Mouse (Mus musculus): ENCODE results near the gene Il11ra1. TPM values are rescaled to one million over a fixed set of nuclear protein-coding genes. Genes with fewer than 3 reads are reported as not detected.

Gene Il11ra1
- polyA plus RNA-seq, 1 experiment, result 24.8 TPM

DNA sequence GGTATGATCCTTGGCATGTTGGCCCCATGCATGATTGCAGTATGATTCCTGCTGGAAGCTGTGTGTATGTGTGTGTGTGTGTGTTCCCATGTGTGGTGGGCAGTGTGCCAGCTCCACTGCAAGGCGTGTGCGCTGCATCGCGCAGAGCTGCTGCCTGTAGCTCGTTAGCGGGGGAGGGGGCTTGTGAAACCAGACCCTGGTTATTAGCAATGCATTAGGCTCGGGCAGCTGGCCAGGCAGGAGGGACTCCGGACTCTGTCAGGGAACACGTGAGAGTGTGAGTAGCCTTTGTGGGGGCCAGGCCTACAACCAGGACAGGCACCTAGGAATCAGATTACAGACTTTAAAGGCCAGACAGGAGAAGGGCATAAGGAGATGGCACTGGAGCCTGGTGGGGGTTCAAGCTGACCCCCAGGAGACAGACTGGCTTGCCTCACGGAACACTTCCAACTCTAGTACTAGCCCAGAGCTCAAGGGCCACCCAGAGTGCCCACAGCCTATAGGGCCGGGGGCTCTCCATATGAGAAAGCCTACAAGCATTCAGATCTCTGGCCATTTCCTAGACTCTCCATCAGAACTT lies 38.8 kb upstream of the Il11ra1 start:
- TF ChIP-seq CTCF (IDR thresholded peaks at IDR 0.05; ENCODE audit: extremely low read depth, insufficient read length, insufficient replicate concordance, low read depth, low read length), result no peak
- TF ChIP-seq POLR2A (IDR thresholded peaks at IDR 0.05; ENCODE audit: low read depth, low read length), result no peak
- 51% methylated on average over 11 of the region's 11 CpGs for WGBS
- no peak overlapping the region for H3K4me3 ChIP-seq (ENCODE audit: low read depth, low read length)
- peaks cover 7% of the 10 kb centered on the region; the same call in 1 of the 2 replicates for H3K4me1 ChIP-seq (ENCODE audit: control insufficient read depth, insufficient read depth, insufficient read length, low read length)
- H3K36me3 ChIP-seq (ENCODE audit: control insufficient read depth, insufficient read depth, low read length), result no peaks in the 10 kb centered on the region
- H3K27me3 ChIP-seq (ENCODE audit: control insufficient read depth, insufficient read depth, low read length), result no peaks in the 10 kb centered on the region
- no peak overlapping the region for H3K27ac ChIP-seq (ENCODE audit: insufficient read depth, low read depth, low read length)

DNA sequence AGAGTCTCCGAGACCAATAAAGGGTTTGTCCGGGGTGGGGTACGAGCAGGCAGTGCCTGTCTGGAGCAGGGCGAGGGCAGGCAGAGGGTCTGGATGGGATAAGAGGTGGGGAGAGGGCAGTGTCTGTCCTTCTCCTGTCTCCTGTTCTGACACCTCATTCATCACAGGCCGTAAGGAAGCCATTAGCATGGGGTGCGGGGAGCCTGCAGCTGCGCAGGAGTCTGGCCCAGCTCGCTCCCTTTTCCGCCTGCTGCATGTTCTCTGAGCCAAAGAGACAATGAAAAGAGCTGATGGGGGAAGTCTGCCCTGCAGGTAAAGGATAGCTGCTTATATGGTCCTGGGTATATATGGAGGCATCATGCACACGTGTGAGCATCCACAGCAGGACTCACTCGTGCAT lies 37.1 kb upstream of the Il11ra1 start:
- no peak for TF ChIP-seq CTCF (IDR thresholded peaks at IDR 0.05; ENCODE audit: extremely low read depth, insufficient read length, insufficient replicate concordance, low read depth, low read length)
- no peak for TF ChIP-seq POLR2A (IDR thresholded peaks at IDR 0.05; ENCODE audit: low read depth, low read length)
- Histone ChIP-seq H3K27me3 (ENCODE audit: control insufficient read depth, insufficient read depth, low read length) (no peaks in the 10 kb centered on the region), H3K4me3 (ENCODE audit: low read depth, low read length) (no peak overlapping the region), H3K36me3 (ENCODE audit: control insufficient read depth, insufficient read depth, low read length) (no peaks in the 10 kb centered on the region), H3K27ac (ENCODE audit: insufficient read depth, low read depth, low read length) (no peak overlapping the region), H3K4me1 (ENCODE audit: control insufficient read depth, insufficient read depth, insufficient read length, low read length) (peaks cover 7% of the 10 kb centered on the region; the same call in 1 of the 2 replicates)
- 79% methylated on average over 11 of the region's 11 CpGs for WGBS

DNA sequence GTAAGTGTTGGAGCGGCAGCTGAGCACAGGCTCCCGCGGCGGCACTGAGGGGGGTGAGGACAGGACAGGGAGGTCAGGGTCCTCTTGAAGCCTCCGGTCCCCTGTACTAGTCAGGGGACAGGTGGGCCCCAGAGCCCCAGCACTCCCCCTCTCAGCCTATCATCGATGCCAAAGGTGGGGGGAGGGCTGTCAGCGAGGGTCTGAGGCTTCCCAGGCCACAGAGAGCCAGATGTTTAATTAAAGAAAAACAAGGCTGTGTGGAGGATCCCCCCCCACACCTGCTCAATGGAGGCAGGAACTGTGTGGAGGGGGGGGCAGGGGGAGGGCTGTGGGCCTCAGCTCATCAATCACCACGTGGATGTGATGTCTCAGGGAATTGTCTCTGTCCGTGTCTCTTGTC lies 36.2 kb upstream of the Il11ra1 start:
- TF ChIP-seq CTCF (IDR thresholded peaks at IDR 0.05; ENCODE audit: extremely low read depth, insufficient read length, insufficient replicate concordance, low read depth, low read length), result no peak
- no peak for TF ChIP-seq POLR2A (IDR thresholded peaks at IDR 0.05; ENCODE audit: low read depth, low read length)

DNA sequence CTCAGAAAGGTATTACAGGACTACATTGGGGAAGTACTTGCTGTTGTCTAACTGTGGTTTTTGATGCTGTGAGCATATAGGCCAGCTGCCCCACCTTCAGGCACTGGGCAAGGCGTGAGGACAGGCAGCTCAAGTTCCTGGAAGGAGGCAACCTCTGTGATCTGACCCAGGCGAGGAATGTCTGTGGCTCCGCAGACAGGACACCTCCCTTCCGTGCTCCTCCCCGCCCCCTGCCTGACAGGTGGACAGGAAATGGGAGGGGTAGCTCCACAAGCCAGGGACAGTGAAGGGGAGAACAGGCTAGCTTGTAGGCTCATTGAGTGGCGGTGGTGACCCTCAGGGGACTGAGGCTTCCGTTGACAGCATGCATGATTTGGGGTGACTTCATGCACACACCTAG lies 35.3 kb upstream of the Il11ra1 start:
- WGBS, result 11% methylated on average over 7 of the region's 7 CpGs
- Histone ChIP-seq H3K4me1 (ENCODE audit: control insufficient read depth, insufficient read depth, insufficient read length, low read length) (no peaks in the 10 kb centered on the region; the same call in 1 of the 2 replicates), H3K27ac (ENCODE audit: insufficient read depth, low read depth, low read length) (no peak overlapping the region), H3K27me3 (ENCODE audit: control insufficient read depth, insufficient read depth, low read length) (no peaks in the 10 kb centered on the region), H3K36me3 (ENCODE audit: control insufficient read depth, insufficient read depth, low read length) (no peaks in the 10 kb centered on the region), H3K4me3 (ENCODE audit: low read depth, low read length) (no peak overlapping the region)
- TF ChIP-seq POLR2A (IDR thresholded peaks at IDR 0.05; ENCODE audit: low read depth, low read length), result no peak
- TF ChIP-seq CTCF (IDR thresholded peaks at IDR 0.05; ENCODE audit: extremely low read depth, insufficient read length, insufficient replicate concordance, low read depth, low read length), result no peak

More for the DNA sequence above, 36.2 kb upstream of the Il11ra1 start:
- Histone ChIP-seq H3K36me3 (ENCODE audit: control insufficient read depth, insufficient read depth, low read length) (no peaks in the 10 kb centered on the region), H3K4me1 (ENCODE audit: control insufficient read depth, insufficient read depth, insufficient read length, low read length) (peaks cover 2% of the 10 kb centered on the region; the same call in 1 of the 2 replicates), H3K27ac (ENCODE audit: insufficient read depth, low read depth, low read length) (no peak overlapping the region), H3K27me3 (ENCODE audit: control insufficient read depth, insufficient read depth, low read length) (no peaks in the 10 kb centered on the region), H3K4me3 (ENCODE audit: low read depth, low read length) (no peak overlapping the region)
- WGBS, result 60% methylated on average over 9 of the region's 9 CpGs

DNA sequence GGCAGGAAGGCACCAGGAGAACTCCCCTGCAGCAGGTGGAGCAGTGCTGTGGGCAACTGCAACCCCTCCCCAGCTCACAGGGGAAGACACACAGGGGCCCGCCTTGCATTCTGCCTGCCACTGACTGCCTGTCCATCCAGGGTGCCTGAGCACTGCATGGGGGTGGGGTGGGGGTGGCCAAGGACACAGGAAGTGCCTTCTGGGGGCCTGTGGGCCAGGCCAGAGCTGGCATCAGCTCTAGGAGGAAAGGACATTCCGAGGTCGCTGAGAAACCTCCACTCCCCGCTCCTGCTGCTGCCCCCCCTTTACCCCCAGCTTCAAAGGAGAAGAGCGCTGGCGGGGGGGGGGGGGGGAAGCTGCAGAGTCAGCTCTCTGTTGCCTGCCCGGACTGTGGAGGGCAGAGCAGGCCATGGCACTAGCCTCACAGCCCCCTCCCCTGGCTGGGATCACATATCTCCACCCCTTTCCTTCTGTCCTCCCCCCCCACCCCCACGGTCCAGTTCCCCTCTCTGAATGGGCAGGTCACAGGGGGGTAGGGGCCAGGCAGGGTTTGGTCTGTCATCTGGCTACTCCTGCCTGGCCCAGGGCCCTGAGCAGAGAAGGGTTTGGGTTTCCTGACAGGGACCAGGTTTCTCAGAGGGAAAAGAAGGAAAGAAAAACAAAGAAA lies 34.6 kb upstream of the Il11ra1 start:
- WGBS, result 14% methylated on average over 8 of the region's 8 CpGs
- Histone ChIP-seq H3K4me1 (ENCODE audit: control insufficient read depth, insufficient read depth, insufficient read length, low read length) (no peaks in the 10 kb centered on the region; the same call in 1 of the 2 replicates), H3K36me3 (ENCODE audit: control insufficient read depth, insufficient read depth, low read length) (no peaks in the 10 kb centered on the region), H3K27me3 (ENCODE audit: control insufficient read depth, insufficient read depth, low read length) (no peaks in the 10 kb centered on the region), H3K4me3 (ENCODE audit: low read depth, low read length) (no peak overlapping the region), H3K27ac (ENCODE audit: insufficient read depth, low read depth, low read length) (no peak overlapping the region)
- TF ChIP-seq POLR2A (IDR thresholded peaks at IDR 0.05; ENCODE audit: low read depth, low read length) (no peak), CTCF (IDR thresholded peaks at IDR 0.05; ENCODE audit: extremely low read depth, insufficient read length, insufficient replicate concordance, low read depth, low read length) (no peak)

DNA sequence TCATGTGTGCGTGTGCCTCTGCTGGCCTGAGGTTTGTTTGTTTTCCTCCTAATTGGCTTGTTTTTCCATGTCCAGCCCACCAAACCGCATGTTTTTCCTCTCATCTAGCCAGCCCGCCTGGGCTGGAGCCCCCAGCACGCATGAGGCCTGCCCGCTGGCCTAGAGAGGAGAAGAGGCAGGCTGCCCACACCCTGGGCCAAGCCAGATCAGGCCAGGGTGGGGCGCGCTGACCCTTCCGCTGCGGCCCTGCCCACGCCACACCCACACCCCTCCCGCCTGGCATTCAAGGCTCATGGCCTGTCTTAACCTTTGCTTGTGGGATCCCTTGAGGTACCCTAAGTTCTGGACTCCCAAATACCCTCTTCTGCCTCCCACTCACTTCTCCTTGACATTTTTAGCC lies 33.1 kb upstream of the Il11ra1 start:
- Histone ChIP-seq H3K4me1 (ENCODE audit: control insufficient read depth, insufficient read depth, insufficient read length, low read length) (no peaks in the 10 kb centered on the region; the same call in 1 of the 2 replicates), H3K27ac (ENCODE audit: insufficient read depth, low read depth, low read length) (no peak overlapping the region), H3K4me3 (ENCODE audit: low read depth, low read length) (no peak overlapping the region), H3K27me3 (ENCODE audit: control insufficient read depth, insufficient read depth, low read length) (no peaks in the 10 kb centered on the region), H3K36me3 (ENCODE audit: control insufficient read depth, insufficient read depth, low read length) (no peaks in the 10 kb centered on the region)
- TF ChIP-seq CTCF (IDR thresholded peaks at IDR 0.05; ENCODE audit: extremely low read depth, insufficient read length, insufficient replicate concordance, low read depth, low read length) (no peak), POLR2A (IDR thresholded peaks at IDR 0.05; ENCODE audit: low read depth, low read length) (no peak)
- WGBS, result 63% methylated on average over 11 of the region's 11 CpGs

DNA sequence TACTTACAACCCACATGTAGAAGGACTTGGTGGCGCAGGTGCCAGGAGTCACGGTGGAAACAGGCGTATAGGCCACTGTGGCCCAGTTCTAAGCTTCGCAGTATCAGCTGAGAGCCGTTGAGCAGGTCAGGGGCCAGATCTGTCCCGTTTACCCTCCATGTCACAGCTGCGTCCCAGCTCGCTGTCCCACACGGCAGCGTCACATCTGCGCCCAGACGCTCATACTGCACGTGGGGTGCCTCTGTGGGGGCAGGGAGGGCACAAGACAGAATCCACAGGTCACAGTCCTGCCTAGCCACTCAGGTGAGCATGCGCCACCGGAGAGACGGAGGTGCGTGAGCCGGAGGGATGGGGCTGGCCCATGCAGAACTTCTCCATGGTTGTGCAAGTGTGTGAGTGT lies 29.0 kb upstream of the Il11ra1 start:
- no peak for TF ChIP-seq POLR2A (IDR thresholded peaks at IDR 0.05; ENCODE audit: low read depth, low read length)
- TF ChIP-seq CTCF (IDR thresholded peaks at IDR 0.05; ENCODE audit: extremely low read depth, insufficient read length, insufficient replicate concordance, low read depth, low read length), result no peak
- H3K4me3 ChIP-seq (ENCODE audit: low read depth, low read length), result no peak overlapping the region
- H3K27ac ChIP-seq (ENCODE audit: insufficient read depth, low read depth, low read length), result no peak overlapping the region
- H3K4me1 ChIP-seq (ENCODE audit: control insufficient read depth, insufficient read depth, insufficient read length, low read length), result no peaks in the 10 kb centered on the region
- H3K27me3 ChIP-seq (ENCODE audit: control insufficient read depth, insufficient read depth, low read length), result no peaks in the 10 kb centered on the region
- H3K36me3 ChIP-seq (ENCODE audit: control insufficient read depth, insufficient read depth, low read length), result no peaks in the 10 kb centered on the region
- WGBS, result 78% methylated on average over 18 of the region's 18 CpGs
